Mouse (Mus musculus) midbrain, embryonic 10.5 days (tissue): ENCODE results near the gene Zfp748. TPM values are rescaled to one million over a fixed set of nuclear protein-coding genes. Genes with fewer than 3 reads are reported as not detected.

Experiments
- DNase-seq: peaks from one replicate; pipeline ENCODE4 v3.0.0-alpha.2; 2017; ENCODE audit warnings: low spot score
- H3K27ac ChIP-seq: fragments of 300-500 bp; sonication (generic); replicated peaks from 2 replicates; pipeline ENCODE4 v1.5.1; 2016; ENCODE audit warnings: mild to moderate bottlenecking
- H3K27me3 ChIP-seq: fragments of 300-500 bp; sonication (generic); 2 replicates; pipeline ENCODE4 v1.6.1; 2016; ENCODE audit warnings: low read depth, mild to moderate bottlenecking; ENCODE audit not compliant: poor library complexity, severe bottlenecking
- H3K36me3 ChIP-seq: fragments of 300-500 bp; sonication (generic); 2 replicates; pipeline ENCODE4 v1.6.1; 2016; ENCODE audit warnings: mild to moderate bottlenecking, moderate library complexity
- H3K4me1 ChIP-seq: fragments of 300-500 bp; sonication (generic); 2 replicates; pipeline ENCODE4 v1.6.1; 2016
- H3K4me3 ChIP-seq: fragments of 300-500 bp; sonication (generic); 2 replicates; pipeline ENCODE4 v1.5.1; 2016; ENCODE audit warnings: mild to moderate bottlenecking, moderate library complexity
- H3K9me3 ChIP-seq: fragments of 300-500 bp; sonication (generic); replicated peaks from 2 replicates; pipeline ENCODE4 v1.6.1; 2016; ENCODE audit warnings: mild to moderate bottlenecking
- WGBS: fragments of 180-500 bp; shearing (Covaris S2); methylation state at CpG from one replicate; pipeline ENCODE4 v1.1.7; 2016; 5-methylcytosine and 5-hydroxymethylcytosine counted together
- polyA plus RNA-seq: library from polyadenylated mRNA; unstranded; fragments of >200 nt; fragmentation: Nextera tagmentation; extraction: Ambion mirVana; gene quantifications from 2 replicates; pipeline ENCODE4 v1.2.1, GENCODE M21; 2016

Gene Zfp748
- polyA plus RNA-seq: 17.7 and 19.0 TPM in 2 replicates

DNA sequence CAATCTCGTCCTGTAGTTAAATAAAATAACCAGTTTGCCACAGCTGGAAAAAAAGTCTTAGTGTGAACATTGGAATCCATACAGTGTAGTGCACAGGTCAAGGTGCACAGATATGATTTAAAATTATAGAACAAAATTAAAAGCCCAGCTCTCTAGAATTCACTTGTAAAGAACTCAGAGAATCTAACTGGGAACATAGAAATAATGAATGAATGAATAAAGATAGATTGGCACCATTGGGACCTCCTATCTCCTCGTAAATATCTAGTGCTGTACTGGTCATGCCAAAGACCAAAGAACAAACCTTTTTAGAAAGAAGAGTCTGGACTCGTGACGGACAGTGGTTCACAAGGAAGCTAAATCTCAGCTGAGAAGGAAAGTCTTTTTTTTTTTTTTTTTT, at the start of gene Zfp748:
TSS of gene Zfp748 (minus strand) at position 101 of the 400 bp plus-strand sequence.
- H3K27me3 ChIP-seq: no peaks in the 10 kb centered on the region
- peak within 1 kb of the TSS; percentile 95 for H3K27ac ChIP-seq
- H3K36me3 ChIP-seq: peaks cover 9% of the 10 kb centered on the region; the same call in 1 of the 2 replicates
- H3K4me3 ChIP-seq: peak within 1 kb of the TSS; percentile 92
- WGBS: 78% methylated on average over 4 of the region's 4 CpGs
- DNase-seq: no peak
- 0 out of 2 replicates have a peak, but pooled peaks cover 6% of the 10 kb centered on the region for H3K9me3 ChIP-seq
- H3K4me1 ChIP-seq: peaks cover 15% of the 10 kb centered on the region

DNA sequence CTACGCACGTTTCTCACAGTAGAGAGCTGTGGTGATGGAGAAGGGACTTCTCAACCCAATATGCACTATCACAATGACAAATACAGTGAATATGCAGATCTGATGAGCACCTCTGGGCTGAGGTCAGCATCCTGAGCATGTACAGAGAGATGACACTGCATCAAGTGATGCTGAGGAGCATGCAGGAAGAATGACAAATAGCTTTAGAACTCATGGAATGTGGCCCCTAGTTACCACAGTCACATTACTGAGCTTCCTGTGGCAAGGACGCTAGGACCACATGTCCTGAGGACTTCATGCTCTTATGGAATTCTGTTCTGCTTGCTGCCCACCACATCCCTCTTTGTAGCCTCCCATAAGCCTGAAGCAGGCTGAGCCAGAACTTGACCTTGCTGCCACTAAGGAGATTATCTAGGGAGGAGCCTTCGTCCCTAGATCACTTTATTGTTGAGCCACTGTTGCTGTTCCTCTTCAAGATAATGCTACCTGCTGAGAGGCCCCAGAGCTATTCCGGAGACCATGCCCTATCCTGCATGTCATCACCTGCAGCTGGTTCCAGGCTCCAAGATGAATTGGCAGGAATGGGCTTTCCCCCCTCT, 19.1 kb upstream of the Zfp748 start:
- 69% methylated on average over 5 of the region's 5 CpGs for WGBS
- Histone ChIP-seq H3K4me1 (no peaks in the 10 kb centered on the region), H3K27ac (no peak overlapping the region), H3K4me3 (no peak overlapping the region), H3K27me3 (no peaks in the 10 kb centered on the region), H3K36me3 (no peaks in the 10 kb centered on the region), H3K9me3 (0 out of 2 replicates have a peak, but pooled peaks cover 4% of the 10 kb centered on the region)
- DNase-seq: no peak

DNA sequence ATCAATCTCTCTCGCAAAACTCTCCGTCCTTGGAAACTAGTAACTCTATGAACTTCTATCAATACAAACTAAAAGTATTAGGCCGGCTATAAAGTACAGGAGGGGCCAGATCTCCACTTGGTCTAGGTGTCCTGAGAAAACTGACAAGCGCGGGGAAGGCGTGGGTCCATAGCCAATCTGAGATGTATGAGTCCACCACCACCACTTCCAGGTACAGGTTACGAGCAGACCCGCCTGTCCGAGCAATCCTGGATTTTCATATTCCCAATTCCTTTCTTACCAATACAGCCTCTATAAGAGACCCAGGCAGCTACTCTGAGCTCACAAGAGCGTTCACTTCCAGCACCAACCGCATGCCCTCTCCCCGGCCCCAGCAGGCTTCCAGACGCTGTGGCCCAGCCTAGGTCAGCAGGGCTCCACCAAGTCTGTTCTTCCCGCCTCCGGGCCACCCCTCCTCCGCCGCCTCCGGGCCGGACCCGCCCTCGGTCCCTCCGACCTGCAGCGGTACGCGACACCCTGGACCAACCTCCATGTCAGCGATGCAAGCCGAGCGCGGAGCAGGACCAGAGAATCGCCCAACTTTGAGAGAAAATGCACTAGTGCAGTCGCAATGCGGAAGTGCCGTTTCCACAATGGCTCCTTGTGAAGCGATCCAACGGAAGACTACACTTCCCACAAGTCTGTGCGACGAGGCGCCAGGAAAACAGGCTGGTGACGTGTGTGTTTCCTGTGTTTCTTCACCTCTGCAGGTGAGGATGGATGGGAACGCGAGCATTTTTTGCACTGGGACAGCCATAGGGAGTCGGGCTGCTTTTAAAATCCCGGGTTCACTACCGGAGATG, 904 bp downstream of the Zfp748 start:
- Histone ChIP-seq H3K4me1 (peaks cover 15% of the 10 kb centered on the region), H3K27ac (peak overlapping the region; percentile 95), H3K9me3 (0 out of 2 replicates have a peak, but pooled peaks cover 6% of the 10 kb centered on the region), H3K36me3 (peaks cover 13% of the 10 kb centered on the region; the same call in 1 of the 2 replicates), H3K27me3 (no peaks in the 10 kb centered on the region), H3K4me3 (peak overlapping the region; percentile 92)
- peak; percentile 81 for DNase-seq
- WGBS: under 1% methylated on average over 44 of the region's 44 CpGs

DNA sequence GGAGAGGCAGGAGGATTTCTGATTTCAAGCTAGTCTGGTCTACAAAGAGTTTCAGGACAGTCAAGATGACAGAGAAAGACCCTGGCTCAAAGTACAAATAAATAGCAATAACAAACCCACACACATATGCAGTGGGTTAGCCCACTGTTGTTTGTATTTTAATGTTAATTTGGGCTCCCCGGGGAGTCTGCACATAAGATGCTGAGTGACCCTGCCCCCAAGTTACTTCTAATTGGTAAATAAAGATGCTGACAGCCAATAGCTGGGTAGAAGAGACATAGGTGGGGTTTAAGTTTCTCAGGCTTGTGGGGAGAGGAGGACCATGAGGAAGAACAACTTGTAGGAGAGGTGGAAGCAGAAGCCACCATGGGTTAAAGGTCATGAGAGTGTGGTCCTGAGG, 7.7 kb downstream of the Zfp748 start:
- Histone ChIP-seq H3K27ac (no peak overlapping the region), H3K9me3 (peaks cover 10% of the 10 kb centered on the region; the same call in 1 of the 2 replicates), H3K4me1 (no peaks in the 10 kb centered on the region), H3K27me3 (no peaks in the 10 kb centered on the region), H3K36me3 (peaks cover 70% of the 10 kb centered on the region), H3K4me3 (no peak overlapping the region)
- no peak for DNase-seq
- WGBS: 82% methylated on average over 1 of the region's 1 CpGs

DNA sequence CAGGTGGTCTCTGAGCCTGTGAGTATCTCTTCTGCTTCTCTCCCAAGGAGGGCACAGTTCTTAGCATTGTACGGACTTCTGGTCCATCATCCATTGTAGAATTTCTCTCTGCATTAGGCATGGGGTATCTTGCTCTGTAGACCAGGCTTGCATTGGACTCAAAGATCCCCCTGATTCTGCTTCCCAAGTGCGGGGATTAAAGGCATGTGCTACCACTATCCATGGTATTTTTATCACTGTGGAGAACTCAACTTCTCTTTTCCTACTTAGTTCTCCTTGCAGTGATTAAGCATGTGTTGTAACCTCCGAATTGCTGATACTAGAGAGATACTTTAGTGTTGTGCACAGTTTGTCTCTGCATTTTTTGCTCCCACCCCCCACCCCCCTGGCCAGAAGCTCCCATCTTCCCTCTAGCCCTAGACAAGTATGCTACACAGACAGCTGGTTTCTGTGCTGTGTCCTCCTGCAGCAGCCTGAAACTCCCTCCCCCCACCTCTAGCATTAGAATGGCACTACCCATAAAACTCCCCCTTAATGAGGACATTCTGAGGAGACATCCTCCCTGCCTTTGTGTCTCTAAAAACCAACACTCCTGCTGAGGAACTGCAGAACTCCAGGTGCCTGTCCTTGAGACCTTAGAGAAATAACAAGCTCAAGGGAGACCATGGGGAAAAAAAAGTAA, 26.4 kb downstream of the Zfp748 start:
- H3K4me3 ChIP-seq: no peak overlapping the region
- WGBS: 77% methylated on average over 3 of the region's 3 CpGs

DNA sequence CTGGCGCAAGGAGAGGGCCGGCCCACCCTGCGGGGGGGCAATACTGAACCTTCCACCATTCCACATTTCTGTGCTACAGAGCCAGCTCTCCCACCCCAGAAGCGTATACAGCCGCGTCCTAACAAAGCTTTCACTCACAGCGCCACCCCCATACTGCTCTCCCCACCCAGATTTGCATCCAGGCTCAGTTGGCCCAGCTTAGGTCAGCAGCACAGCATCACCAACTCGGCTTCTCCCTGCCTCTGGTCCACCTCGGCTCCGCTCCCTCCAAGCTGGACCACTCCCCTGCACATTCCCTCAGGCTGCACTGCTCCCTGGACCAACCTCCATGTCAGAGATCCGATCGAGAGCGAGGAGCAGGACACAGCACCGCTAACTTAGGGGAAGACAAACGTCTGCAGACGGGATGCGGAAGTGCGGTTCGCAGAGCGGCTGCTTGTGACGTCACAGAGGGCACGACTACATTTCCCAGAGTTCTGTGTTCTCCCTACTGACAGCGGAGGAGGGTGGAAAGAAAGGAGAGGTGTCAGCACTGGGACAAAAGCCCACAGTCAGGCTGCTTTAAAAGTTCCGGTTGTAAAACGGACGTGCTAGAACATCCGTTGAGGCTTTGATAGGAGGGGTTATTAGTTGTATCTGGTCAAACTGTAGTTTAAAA, 27.7 kb downstream of the Zfp748 start, which contains the start of the genes Gm26965 and Zfp87:
TSS of gene Gm26965 (minus strand) at position 399 of the 658 bp plus-strand sequence.
TSS of gene Zfp87 (minus strand) at position 425 of the 658 bp plus-strand sequence.
- Histone ChIP-seq H3K4me3 (peak within 1 kb of the TSS; percentile 90), H3K27me3 (no peaks in the 10 kb centered on the region), H3K4me1 (peaks cover 19% of the 10 kb centered on the region), H3K36me3 (peaks cover 7% of the 10 kb centered on the region), H3K27ac (peak within 1 kb of the TSS; percentile 88), H3K9me3 (no peaks in the 10 kb centered on the region)
- 0% methylated on average over 27 of the region's 27 CpGs for WGBS
- DNase-seq: peak; percentile 92

More for the DNA sequence above, 26.4 kb downstream of the Zfp748 start:
- Histone ChIP-seq H3K9me3 (no peaks in the 10 kb centered on the region), H3K4me1 (peaks cover 19% of the 10 kb centered on the region), H3K27me3 (no peaks in the 10 kb centered on the region), H3K27ac (no peak overlapping the region), H3K36me3 (no peaks in the 10 kb centered on the region)
- DNase-seq: no peak

DNA sequence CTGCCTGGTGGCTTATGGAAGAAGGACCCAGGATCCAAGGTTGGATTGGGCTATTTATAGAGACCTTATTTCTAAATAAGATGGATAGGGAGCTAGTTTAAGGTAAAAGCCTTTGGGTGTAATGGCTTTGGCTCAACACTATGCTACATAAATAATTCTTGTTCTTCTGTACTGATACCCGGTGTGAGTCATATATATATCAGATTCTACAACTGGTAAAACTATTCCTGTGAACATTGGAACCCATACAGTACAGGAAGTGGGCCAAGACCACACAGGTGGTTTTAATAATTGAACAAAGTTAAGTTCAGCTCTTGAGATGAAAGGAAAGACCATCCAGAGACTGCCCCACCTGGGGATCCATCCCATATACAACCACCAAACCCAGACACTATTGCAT, 52.7 kb downstream of the Zfp748 start:
- no peak for DNase-seq
- Histone ChIP-seq H3K9me3 (no peaks in the 10 kb centered on the region), H3K4me3 (no peak overlapping the region), H3K4me1 (peaks cover 8% of the 10 kb centered on the region), H3K27me3 (no peaks in the 10 kb centered on the region), H3K27ac (no peak overlapping the region), H3K36me3 (peaks cover 3% of the 10 kb centered on the region; the same call in 1 of the 2 replicates)
- WGBS: 85% methylated on average over 1 of the region's 1 CpGs

DNA sequence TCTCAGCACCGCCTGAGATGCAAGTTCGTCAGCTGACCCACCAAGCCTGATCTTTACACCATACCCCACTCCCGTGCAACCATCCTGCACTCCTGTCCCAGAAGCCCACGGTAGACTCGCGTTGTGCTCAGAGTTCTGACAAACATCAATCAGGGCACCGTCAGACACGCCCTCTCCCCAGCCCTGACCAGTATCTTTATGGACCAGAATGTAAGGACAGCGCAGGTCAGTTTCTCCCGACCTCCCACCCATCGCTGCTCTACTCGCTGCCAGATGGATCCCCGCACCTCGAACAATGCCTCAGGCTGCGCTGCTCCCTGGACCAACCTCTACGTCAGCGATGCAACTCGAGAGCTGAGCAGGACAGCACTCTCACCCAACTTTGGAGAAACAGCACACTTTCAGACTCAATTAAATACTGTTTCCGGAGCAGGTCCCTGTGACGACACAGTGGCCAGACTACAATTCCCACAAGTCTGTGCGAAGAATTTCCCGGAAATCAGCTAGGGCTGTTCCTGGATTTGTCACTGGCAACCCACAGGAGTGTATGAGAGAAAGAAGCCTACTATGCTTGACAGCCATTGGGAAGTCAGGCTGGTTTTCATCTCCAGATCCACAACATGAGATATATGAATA, 53.4 kb downstream of the Zfp748 start, which contains the start of gene Zfp58:
TSS of gene Zfp58 (minus strand) at position 472 of the 636 bp plus-strand sequence.
- Histone ChIP-seq H3K4me1 (peaks cover 8% of the 10 kb centered on the region), H3K36me3 (peaks cover 8% of the 10 kb centered on the region), H3K27ac (peak within 1 kb of the TSS; percentile 85), H3K9me3 (no peaks in the 10 kb centered on the region), H3K4me3 (peak within 1 kb of the TSS; percentile 79), H3K27me3 (no peaks in the 10 kb centered on the region)
- peak; percentile 78 for DNase-seq
- WGBS: under 1% methylated on average over 22 of the region's 22 CpGs

DNA sequence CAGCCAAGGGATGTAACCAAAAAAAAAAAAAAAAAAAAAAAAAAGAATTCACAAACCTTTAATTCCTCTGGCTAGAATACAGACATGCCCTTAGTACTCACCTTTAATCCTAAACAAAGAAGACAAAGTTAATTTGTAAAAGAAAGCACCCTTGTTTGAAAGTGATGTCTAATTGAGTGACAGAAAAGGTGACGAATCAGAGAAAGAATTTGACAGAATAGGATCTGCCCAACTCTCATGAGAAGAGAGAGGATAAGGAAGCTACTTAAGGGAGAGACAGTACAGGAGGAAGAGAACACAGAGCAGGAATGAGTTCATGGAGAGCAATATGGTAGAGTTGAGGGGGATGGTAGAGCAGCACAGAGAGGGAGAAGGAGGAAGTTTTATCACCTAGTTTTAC, 58.0 kb downstream of the Zfp748 start:
- DNase-seq: no peak
- WGBS: 93% methylated on average over 1 of the region's 1 CpGs
- no peak overlapping the region for H3K27ac ChIP-seq
- peaks cover 27% of the 10 kb centered on the region for H3K9me3 ChIP-seq
- peaks cover 54% of the 10 kb centered on the region for H3K36me3 ChIP-seq
- no peaks in the 10 kb centered on the region for H3K27me3 ChIP-seq
- no peak overlapping the region for H3K4me3 ChIP-seq
- peaks cover 8% of the 10 kb centered on the region for H3K4me1 ChIP-seq
